ENCODE assay signal across 8 mouse cellular contexts in the genomic region with DNA sequence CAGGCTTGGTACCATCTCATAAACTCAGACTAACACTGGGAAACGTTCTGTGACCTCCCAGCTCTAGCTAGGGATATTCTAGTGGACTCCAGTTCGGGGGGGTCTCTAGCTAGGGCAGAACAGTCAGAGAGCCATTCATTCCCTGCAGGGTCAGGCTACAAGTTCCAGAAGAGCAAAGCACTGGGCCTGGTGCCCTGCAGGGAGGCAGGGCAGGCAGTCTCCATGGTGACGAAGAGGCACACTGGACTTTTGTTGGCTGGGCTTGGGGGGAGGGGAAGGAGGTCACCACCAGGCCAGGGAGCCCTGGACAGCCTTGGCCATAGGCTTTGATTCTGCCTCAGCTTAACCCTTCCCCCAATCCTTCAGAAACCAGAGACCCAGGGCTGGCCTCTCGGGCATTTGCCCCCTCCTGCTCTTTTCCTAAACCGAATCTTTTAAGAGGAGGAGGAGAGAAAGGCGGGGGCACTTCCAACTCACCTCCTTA. TPM values are rescaled to one million over a fixed set of nuclear protein-coding genes. Genes with fewer than 3 reads are reported as not detected.
DNase-seq lines count a peak whose midpoint lies in the region; ATAC-seq and TF ChIP-seq lines count a peak whose summit lies in the region.

Gene AC134908.4 (minus strand): TSS at position 51 of the 484 bp plus-strand sequence.

- peak; percentile 70 for DNase-seq in cerebellum, adult 11-12 months
- DNase-seq in cerebellum, postnatal 4 days (ENCODE audit: low spot score in 2 of 2): no peak
- peak; percentile 47 for DNase-seq in 3T3-L1 (ENCODE audit: low read depth, low spot score)
- peak; percentile 26 for DNase-seq in liver, adult 2 months (ENCODE audit: extremely low read depth, low read depth, low spot score)
- DNase-seq in right cerebral cortex, postnatal 25 days: peak; percentile 62
- no peak for DNase-seq in ovary, postnatal 14 days (ENCODE audit: low spot score)

- no peaks in the 10 kb centered on the region for H3K9me3 ChIP-seq in embryonic facial prominence, embryonic 13.5 days
- H3K9me3 ChIP-seq in intestine, postnatal 0 days (ENCODE audit: control insufficient read depth): no peaks in the 10 kb centered on the region

- H3K27me3 ChIP-seq in embryonic facial prominence, embryonic 13.5 days: no peaks in the 10 kb centered on the region
- H3K27me3 ChIP-seq in intestine, postnatal 0 days (replicated peaks; ENCODE audit: control insufficient read depth, insufficient read depth, low read length): no peaks in the 10 kb centered on the region
- H3K27me3 ChIP-seq in liver, adult 2 months (ENCODE audit: control insufficient read depth, insufficient read depth, low read length): no peaks in the 10 kb centered on the region

- H3K4me3 ChIP-seq in embryonic facial prominence, embryonic 13.5 days: peak within 1 kb of the TSS; percentile 64
- peak within 1 kb of the TSS; percentile 81 for H3K4me3 ChIP-seq in intestine, postnatal 0 days (ENCODE audit: low read depth, low read length)
- H3K4me3 ChIP-seq in liver, adult 2 months (ENCODE audit: insufficient read depth, low read depth, low read length): peak within 1 kb of the TSS; percentile 79

- TF ChIP-seq POLR2A in liver, adult 2 months (IDR thresholded peaks at IDR 0.05; ENCODE audit: extremely low read depth, insufficient read depth, low read length): no peak

- peak within 1 kb of the TSS; percentile 98 for H3K4me2 ChIP-seq in embryonic facial prominence, embryonic 13.5 days
- peak within 1 kb of the TSS; percentile 93 for H3K4me2 ChIP-seq in intestine, postnatal 0 days (replicated peaks; ENCODE audit: low read depth)

- ATAC-seq in embryonic facial prominence, embryonic 13.5 days (ENCODE audit: insufficient number of reproducible peaks, insufficient read depth, low FRiP score, low TSS enrichment, low read depth): no peak
- ATAC-seq in intestine, postnatal 0 days: no peak

- H3K79me2 ChIP-seq in liver, adult 2 months (ENCODE audit: control insufficient read depth, insufficient read depth, low read length): no peaks in the 10 kb centered on the region

- H3K27ac ChIP-seq in embryonic facial prominence, embryonic 13.5 days: 0 out of 2 replicates have a peak within 1 kb of the TSS, but pooled peaks have one; percentile 16
- no peak within 1 kb of the TSS; the same call in 1 of the 2 replicates for H3K27ac ChIP-seq in intestine, postnatal 0 days (ENCODE audit: low read depth, low read length)
- no peak within 1 kb of the TSS; the same call in 1 of the 2 replicates for H3K27ac ChIP-seq in liver, adult 2 months (replicated peaks; ENCODE audit: insufficient read depth, low read depth, low read length)

- H3K4me1 ChIP-seq in embryonic facial prominence, embryonic 13.5 days: peaks cover 50% of the 10 kb centered on the region
- H3K4me1 ChIP-seq in intestine, postnatal 0 days (replicated peaks; ENCODE audit: control insufficient read depth, insufficient read depth, low read length): peaks cover 22% of the 10 kb centered on the region; the same call in 1 of the 2 replicates
- H3K4me1 ChIP-seq in liver, adult 2 months (ENCODE audit: control insufficient read depth, insufficient read depth, low read length): peaks cover 5% of the 10 kb centered on the region; the same call in 1 of the 2 replicates

- 13% methylated on average over 6 of the region's 6 CpGs for WGBS in embryonic facial prominence, embryonic 13.5 days
- 48% methylated on average over 6 of the region's 6 CpGs for WGBS in intestine, postnatal 0 days
- 56% methylated on average over 6 of the region's 6 CpGs for WGBS in liver, adult 2 months

- H3K9ac ChIP-seq in embryonic facial prominence, embryonic 13.5 days: peak within 1 kb of the TSS; percentile 76
- H3K9ac ChIP-seq in intestine, postnatal 0 days (ENCODE audit: low read depth, low read length): peak within 1 kb of the TSS; percentile 40; the same call in 1 of the 2 replicates
- H3K9ac ChIP-seq in liver, adult 2 months (ENCODE audit: low read depth, low read length): peak within 1 kb of the TSS; percentile 68

- no peak for TF ChIP-seq CTCF in intestine, postnatal 0 days (IDR thresholded peaks at IDR 0.05; ENCODE audit: low read depth)
- no peak for TF ChIP-seq CTCF in liver, adult 2 months (IDR thresholded peaks at IDR 0.05; ENCODE audit: low read depth, low read length)

- H3K36me3 ChIP-seq in embryonic facial prominence, embryonic 13.5 days: no peaks in the 10 kb centered on the region
- no peaks in the 10 kb centered on the region for H3K36me3 ChIP-seq in intestine, postnatal 0 days (ENCODE audit: control insufficient read depth, insufficient read depth)
- H3K36me3 ChIP-seq in liver, adult 2 months (ENCODE audit: control insufficient read depth, insufficient read depth, low read length): no peaks in the 10 kb centered on the region

RNA-seq across cellular contexts. Expression of gene AC134908.4, which starts in this region (rescaled TPM):
- polyA plus RNA-seq in embryonic facial prominence, embryonic 13.5 days (2015; fragmentation: Nextera tagmentation; extraction: Ambion mirVana): not detected in 2 replicates
- not detected in 2 replicates for polyA plus RNA-seq in intestine, postnatal 0 days (2015; fragmentation: Nextera tagmentation; extraction: Ambion mirVana)
- 0.28 and 0.54 TPM in 2 replicates for total RNA-seq in liver, adult 2 months (2014; rRNA removed)
- 0.35 and 0.37 TPM in 2 replicates for polyA plus RNA-seq in liver, adult 2 months (2012; rRNA removed)

Comparison
In these comparisons a context has a peak if more than half of its experiments do, and no peak if none do; other contexts are left out.
1. DNase-seq: peak in cerebellum, adult 11-12 months (single experiment), 3T3-L1 (single experiment) and right cerebral cortex, postnatal 25 days (single experiment); none in cerebellum, postnatal 4 days (0 of 2) and ovary, postnatal 14 days (single experiment).
2. Peak in DNase-seq, H3K4me3 ChIP-seq and H3K9ac ChIP-seq in liver, adult 2 months; RNA of the gene not detected or under 1 TPM.
3. Peak in every context shown above with its lines, with median percentiles within 50 percentile points of each other: H3K4me3 ChIP-seq and H3K9ac ChIP-seq.